Mouse (Mus musculus) forebrain, embryonic 15.5 days (tissue): ENCODE data around the gene Ccn6. TPM values are rescaled to one million over a fixed set of nuclear protein-coding genes. Genes with fewer than 3 reads are reported as not detected.

Experiments
- ATAC-seq: fragments of 200-750 bp; cut with Nextera tagmentation; replicated peaks from 2 replicates; pipeline ENCODE4 v1.8.0; 2017; ENCODE audit warnings: mild to moderate bottlenecking, moderate TSS enrichment, moderate library complexity
- H3K27ac ChIP-seq: fragments of 300-500 bp; sonication (generic); replicated peaks from 2 replicates; pipeline ENCODE4 v1.5.1; 2015; ENCODE audit warnings: mild to moderate bottlenecking, inconsistent platforms
- H3K27me3 ChIP-seq: fragments of 300-500 bp; sonication (generic); 2 replicates; pipeline ENCODE4 v1.6.1; 2015; ENCODE audit warnings: inconsistent platforms
- H3K36me3 ChIP-seq: fragments of 300-500 bp; sonication (generic); 2 replicates; pipeline ENCODE4 v1.6.1; 2015; ENCODE audit warnings: mild to moderate bottlenecking, inconsistent platforms
- H3K4me1 ChIP-seq: fragments of 300-500 bp; sonication (generic); 2 replicates; pipeline ENCODE4 v1.6.1; 2015; ENCODE audit warnings: inconsistent platforms
- H3K4me2 ChIP-seq: fragments of 300-500 bp; sonication (generic); replicated peaks from 2 replicates; pipeline ENCODE4 v1.6.1; 2015; ENCODE audit warnings: mild to moderate bottlenecking, inconsistent platforms
- H3K4me3 ChIP-seq: fragments of 300-500 bp; sonication (generic); 2 replicates; pipeline ENCODE4 v1.5.1; 2015; ENCODE audit warnings: mild to moderate bottlenecking, inconsistent platforms
- H3K9ac ChIP-seq: fragments of 300-500 bp; sonication (generic); replicated peaks from 2 replicates; pipeline ENCODE4 v1.6.1; 2015; ENCODE audit warnings: mild to moderate bottlenecking, inconsistent platforms
- H3K9me3 ChIP-seq: fragments of 300-500 bp; sonication (generic); 2 replicates; pipeline ENCODE4 v1.6.1; 2016; ENCODE audit warnings: inconsistent platforms
- WGBS: fragments of 180-500 bp; shearing (Covaris S2); methylation state at CpG from one replicate; pipeline ENCODE4 v1.1.7; 2015; ENCODE audit warnings: mixed read lengths; 5-methylcytosine and 5-hydroxymethylcytosine counted together
- polyA plus RNA-seq: library from polyadenylated mRNA; unstranded; fragments of >200 nt; fragmentation: Nextera tagmentation; extraction: Ambion mirVana; gene quantifications from 2 replicates; pipeline ENCODE4 v1.2.1, GENCODE M21; 2015

Ccn6 gene
- polyA plus RNA-seq, 1 experiment from 2014 or later, result 0.13 TPM

- Histone ChIP-seq H3K4me1 (peaks cover 35% of the 10 kb centered on the region), H3K4me2 (peak overlapping the region; percentile 69), H3K36me3 (no peaks in the 10 kb centered on the region), H3K4me3 (no peak overlapping the region; the same call in 1 of the 2 replicates), H3K9me3 (no peaks in the 10 kb centered on the region), H3K27ac (peak overlapping the region; percentile 99), H3K9ac (0 out of 2 replicates have a peak overlapping the region, but pooled peaks have one; percentile 28), H3K27me3 (no peaks in the 10 kb centered on the region; the same call in 1 of the 2 replicates)
- WGBS, result 78% methylated on average over 6 of the region's 6 CpGs
- no peak for ATAC-seq
Measured at GRCm38 (mm10) chr10:39172540-39172931, 8.9 kb upstream of the Ccn6 start.

GRCm38 (mm10) chr10:39171603-39172539, 8.3 kb upstream of the Ccn6 start:
- Histone ChIP-seq H3K36me3 (no peaks in the 10 kb centered on the region), H3K9me3 (no peaks in the 10 kb centered on the region), H3K4me3 (peak overlapping the region; percentile 46), H3K27ac (peak overlapping the region; percentile 99), H3K4me1 (peaks cover 35% of the 10 kb centered on the region), H3K9ac (peak overlapping the region; percentile 69), H3K4me2 (peak overlapping the region; percentile 69), H3K27me3 (no peaks in the 10 kb centered on the region; the same call in 1 of the 2 replicates)
- peak; percentile 81 for ATAC-seq
- WGBS, result 7% methylated on average over 26 of the region's 26 CpGs

DNA sequence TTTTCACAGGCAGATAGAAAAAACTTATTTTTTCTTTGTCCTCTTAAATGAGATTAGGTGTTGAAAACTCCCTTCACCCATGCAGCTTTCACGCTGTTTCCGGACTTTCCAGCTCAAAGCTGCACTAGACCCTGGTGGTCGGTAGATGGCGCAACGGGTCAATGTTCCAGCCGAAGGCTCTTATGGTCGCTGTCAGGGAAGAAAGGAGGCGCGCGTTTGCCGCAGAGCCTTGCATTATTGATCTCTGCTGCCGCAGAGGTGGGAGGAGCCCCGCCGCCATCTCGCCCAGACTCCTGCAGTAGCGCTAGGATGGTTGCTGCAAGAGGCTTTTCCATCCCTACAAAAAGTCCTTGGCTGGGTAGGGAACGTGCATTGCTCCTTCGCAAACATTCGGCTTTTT, 7.5 kb upstream of the Ccn6 start:
- no peaks in the 10 kb centered on the region; the same call in 1 of the 2 replicates for H3K27me3 ChIP-seq
- peak overlapping the region; percentile 46 for H3K4me3 ChIP-seq
- H3K9ac ChIP-seq, result peak overlapping the region; percentile 69
- H3K4me2 ChIP-seq, result peak overlapping the region; percentile 69
- ATAC-seq, result peak; percentile 95
- no peaks in the 10 kb centered on the region for H3K36me3 ChIP-seq
- H3K4me1 ChIP-seq, result peaks cover 40% of the 10 kb centered on the region
- WGBS, result 0% methylated on average over 19 of the region's 19 CpGs
- no peaks in the 10 kb centered on the region for H3K9me3 ChIP-seq
- H3K27ac ChIP-seq, result peak overlapping the region; percentile 99

DNA sequence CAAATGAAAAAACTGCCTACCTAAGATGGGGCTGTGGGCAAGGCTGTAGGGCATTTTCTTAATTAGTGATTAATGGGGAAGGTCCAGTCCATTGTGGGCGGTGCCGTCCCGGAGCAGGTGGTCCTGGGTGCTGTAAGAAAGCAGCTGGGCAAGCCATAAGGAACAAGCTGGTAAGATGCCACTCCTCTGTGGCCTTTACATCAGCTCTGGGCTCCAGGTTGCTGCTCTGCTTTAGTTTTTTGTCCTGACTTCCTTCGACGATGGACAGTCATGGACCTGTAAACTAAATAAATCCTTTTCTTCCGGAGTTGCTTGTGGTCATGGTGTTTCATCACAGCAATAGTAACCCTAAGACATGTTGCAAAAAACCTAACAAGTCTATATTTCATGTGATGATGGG, 7.1 kb upstream of the Ccn6 start:
- peaks cover 45% of the 10 kb centered on the region for H3K4me1 ChIP-seq
- peak overlapping the region; percentile 69 for H3K4me2 ChIP-seq
- H3K27me3 ChIP-seq, result no peaks in the 10 kb centered on the region; the same call in 1 of the 2 replicates
- WGBS, result 7% methylated on average over 6 of the region's 6 CpGs
- no peaks in the 10 kb centered on the region for H3K9me3 ChIP-seq
- H3K9ac ChIP-seq, result 0 out of 2 replicates have a peak overlapping the region, but pooled peaks have one; percentile 10
- no peaks in the 10 kb centered on the region for H3K36me3 ChIP-seq
- H3K27ac ChIP-seq, result peak overlapping the region; percentile 68
- peak; percentile 4; the same call in 1 of the 2 replicates for ATAC-seq
- H3K4me3 ChIP-seq, result peak overlapping the region; percentile 46

- peak overlapping the region; percentile 68 for H3K27ac ChIP-seq
Measured at GRCm38 (mm10) chr10:39170181-39170580, 6.6 kb upstream of the Ccn6 start.

DNA sequence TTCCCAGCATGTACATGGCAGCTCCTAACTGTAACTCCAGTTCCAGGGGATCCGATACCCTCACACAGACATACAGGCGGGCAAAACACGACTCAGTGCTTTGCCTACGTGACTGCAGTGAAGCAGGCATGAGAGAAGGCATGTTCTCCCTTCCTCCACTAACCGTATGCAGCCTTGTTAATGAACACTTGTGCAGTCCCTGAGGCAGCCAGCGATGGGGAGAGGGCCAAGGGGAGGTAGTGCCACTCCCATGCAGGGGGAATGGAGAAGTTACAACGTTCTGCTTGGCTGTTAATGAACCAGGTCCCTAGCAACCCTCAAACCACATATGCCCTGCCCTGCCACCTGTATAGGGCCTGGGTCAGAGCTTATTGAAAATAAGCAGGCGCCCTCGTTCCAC, 6.0 kb upstream of the Ccn6 start:
- H3K9ac ChIP-seq, result 0 out of 2 replicates have a peak overlapping the region, but pooled peaks have one; percentile 14
- no peaks in the 10 kb centered on the region for H3K9me3 ChIP-seq
- no peaks in the 10 kb centered on the region for H3K36me3 ChIP-seq
- peak overlapping the region; percentile 20 for H3K4me3 ChIP-seq
- WGBS, result 34% methylated on average over 9 of the region's 9 CpGs
- ATAC-seq, result peak; percentile 5; the same call in 1 of the 2 replicates
- H3K27me3 ChIP-seq, result no peaks in the 10 kb centered on the region; the same call in 1 of the 2 replicates
- peak overlapping the region; percentile 69 for H3K4me2 ChIP-seq
- peaks cover 52% of the 10 kb centered on the region for H3K4me1 ChIP-seq
- H3K27ac ChIP-seq, result peak overlapping the region; percentile 68

More at GRCm38 (mm10) chr10:39170181-39170580, 6.6 kb upstream of the Ccn6 start:
- H3K27me3 ChIP-seq, result no peaks in the 10 kb centered on the region; the same call in 1 of the 2 replicates
- H3K4me2 ChIP-seq, result peak overlapping the region; percentile 69
- 3% methylated on average over 8 of the region's 8 CpGs for WGBS
- no peaks in the 10 kb centered on the region for H3K36me3 ChIP-seq
- H3K9me3 ChIP-seq, result no peaks in the 10 kb centered on the region
- H3K9ac ChIP-seq, result 0 out of 2 replicates have a peak overlapping the region, but pooled peaks have one; percentile 14
- 0 out of 2 replicates have a peak, but pooled peaks have one; percentile 3 for ATAC-seq
- peaks cover 48% of the 10 kb centered on the region for H3K4me1 ChIP-seq
- H3K4me3 ChIP-seq, result peak overlapping the region; percentile 46

- H3K27me3 ChIP-seq, result no peaks in the 10 kb centered on the region; the same call in 1 of the 2 replicates
- WGBS, result 86% methylated on average over 11 of the region's 11 CpGs
- H3K4me1 ChIP-seq, result peaks cover 43% of the 10 kb centered on the region
- no peak overlapping the region for H3K27ac ChIP-seq
- H3K4me2 ChIP-seq, result no peak overlapping the region
- no peaks in the 10 kb centered on the region for H3K36me3 ChIP-seq
- H3K9ac ChIP-seq, result no peak overlapping the region
- no peak overlapping the region for H3K4me3 ChIP-seq
- H3K9me3 ChIP-seq, result no peaks in the 10 kb centered on the region
- no peak for ATAC-seq
Measured at GRCm38 (mm10) chr10:39167611-39168010, 4.0 kb upstream of the Ccn6 start.

DNA sequence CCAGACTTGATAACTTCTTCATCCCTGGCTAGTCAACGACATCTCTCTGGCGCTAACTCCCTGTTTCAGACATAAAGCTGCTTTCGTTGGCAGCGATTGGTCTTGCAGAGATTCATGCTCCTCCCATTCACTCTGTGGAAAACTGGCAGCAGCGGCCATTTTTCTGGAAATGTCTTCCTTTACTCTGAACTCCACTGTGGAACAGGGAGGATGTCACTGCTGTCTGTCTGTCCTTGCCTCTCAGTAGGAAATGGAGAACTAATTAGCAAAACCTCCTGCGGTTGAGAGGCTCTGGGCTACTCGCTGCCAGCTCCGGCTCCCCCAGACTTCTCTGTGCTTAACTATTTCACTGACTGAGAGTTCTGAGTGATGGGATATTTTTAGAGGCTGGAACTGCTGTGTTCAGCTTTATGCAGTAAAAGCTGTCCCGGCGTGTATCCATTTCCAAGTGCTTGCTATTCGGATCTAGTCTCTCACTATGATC, 2.1 kb upstream of the Ccn6 start:
- peak overlapping the region; percentile 40 for H3K4me3 ChIP-seq
- peak overlapping the region; percentile 39 for H3K4me2 ChIP-seq
- ATAC-seq, result peak; percentile 46
- H3K9ac ChIP-seq, result peak overlapping the region; percentile 39
- 13% methylated on average over 11 of the region's 11 CpGs for WGBS
- H3K4me1 ChIP-seq, result peaks cover 32% of the 10 kb centered on the region
- peak overlapping the region; percentile 88 for H3K27ac ChIP-seq
- no peaks in the 10 kb centered on the region for H3K9me3 ChIP-seq
- no peaks in the 10 kb centered on the region for H3K36me3 ChIP-seq
- no peaks in the 10 kb centered on the region; the same call in 1 of the 2 replicates for H3K27me3 ChIP-seq

DNA sequence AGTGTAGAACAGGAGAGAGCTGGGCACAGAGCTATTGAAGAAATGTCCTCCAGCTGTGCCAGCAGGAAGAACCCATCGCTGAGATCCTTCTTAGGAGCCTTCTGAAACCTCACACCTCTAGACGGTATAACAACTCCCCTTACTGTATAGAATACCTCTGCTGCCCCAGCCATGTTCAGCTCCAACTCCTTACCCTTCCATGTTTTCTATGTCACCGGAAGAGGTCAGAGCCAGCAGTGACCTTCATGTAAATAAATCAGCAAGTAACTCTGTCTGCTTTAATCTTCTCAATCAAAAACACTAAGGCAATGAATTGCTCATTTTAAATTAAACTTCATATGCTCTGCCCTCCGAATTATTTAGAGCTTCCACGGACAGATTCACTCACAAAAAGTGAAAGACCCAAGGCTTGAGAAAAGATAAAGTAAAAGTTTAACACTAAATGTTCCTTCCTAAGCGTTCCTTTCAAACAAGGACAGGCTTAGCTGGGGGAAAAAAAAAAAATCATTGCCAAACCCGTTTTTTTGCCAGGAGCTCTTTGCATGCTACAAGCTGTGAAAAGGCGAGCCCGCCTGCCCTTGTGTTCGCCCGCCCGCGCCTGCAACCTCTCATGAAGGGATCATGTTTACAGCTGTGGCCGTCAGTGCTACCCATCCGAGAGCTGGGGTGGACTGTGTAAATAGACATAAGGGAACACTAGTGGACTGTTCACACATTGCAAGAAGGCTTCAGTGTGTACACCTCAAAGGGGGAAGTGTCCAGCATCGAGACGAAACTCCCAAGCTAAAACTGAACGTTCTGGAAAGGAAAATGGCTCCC, 719 bp downstream of the Ccn6 start:
- peaks cover 19% of the 10 kb centered on the region for H3K4me1 ChIP-seq
- H3K27me3 ChIP-seq, result no peaks in the 10 kb centered on the region
- no peak for ATAC-seq
- H3K4me2 ChIP-seq, result no peak overlapping the region
- no peaks in the 10 kb centered on the region for H3K9me3 ChIP-seq
- WGBS, result 51% methylated on average over 18 of the region's 18 CpGs
- no peak overlapping the region for H3K4me3 ChIP-seq
- H3K27ac ChIP-seq, result no peak overlapping the region
- no peak overlapping the region for H3K9ac ChIP-seq
- no peaks in the 10 kb centered on the region for H3K36me3 ChIP-seq

DNA sequence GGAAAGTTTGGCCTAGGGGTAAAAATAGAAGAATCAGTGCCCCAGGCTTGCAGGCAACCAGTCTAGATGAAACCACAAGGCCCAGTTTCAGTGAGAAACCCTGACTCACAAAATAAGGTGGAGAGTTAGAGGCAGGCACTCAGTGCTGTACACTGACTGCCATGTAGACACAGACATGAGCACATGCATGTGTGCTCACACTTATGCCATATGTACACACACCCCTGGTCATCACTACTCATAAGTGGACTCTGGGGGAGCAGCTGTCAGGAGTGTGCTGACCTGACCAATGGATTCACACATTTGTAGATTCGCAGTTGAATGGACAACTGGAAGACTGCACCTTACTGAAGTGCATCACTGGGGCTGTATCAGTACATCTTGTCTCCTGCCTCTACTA, 2.2 kb downstream of the Ccn6 start:
- peaks cover 17% of the 10 kb centered on the region for H3K4me1 ChIP-seq
- ATAC-seq, result no peak
- no peaks in the 10 kb centered on the region for H3K36me3 ChIP-seq
- H3K27ac ChIP-seq, result no peak overlapping the region
- no peak overlapping the region for H3K4me3 ChIP-seq
- H3K9me3 ChIP-seq, result no peaks in the 10 kb centered on the region
- no peaks in the 10 kb centered on the region for H3K27me3 ChIP-seq
- H3K9ac ChIP-seq, result no peak overlapping the region
- 95% methylated on average over 1 of the region's 1 CpGs for WGBS
- no peak overlapping the region for H3K4me2 ChIP-seq

- H3K36me3 ChIP-seq, result no peaks in the 10 kb centered on the region
- no peak; the same call in 1 of the 2 replicates for ATAC-seq
- H3K27ac ChIP-seq, result no peak overlapping the region
- H3K4me3 ChIP-seq, result no peak overlapping the region
- WGBS, result 57% methylated on average over 12 of the region's 12 CpGs
- H3K4me2 ChIP-seq, result no peak overlapping the region
- H3K27me3 ChIP-seq, result no peaks in the 10 kb centered on the region
- H3K9me3 ChIP-seq, result no peaks in the 10 kb centered on the region
- peaks cover 3% of the 10 kb centered on the region for H3K4me1 ChIP-seq
- no peak overlapping the region for H3K9ac ChIP-seq
Measured at GRCm38 (mm10) chr10:39158306-39158705, 5.3 kb downstream of the Ccn6 start.
